Mouse (Mus musculus) urinary bladder, postnatal 36 days (tissue): Measurements from ENCODE around the gene Minpp1.

Source experiments
- DNase-seq, 2 experiments: peaks; one replicate each; pipeline ENCODE4 v3.0.0; 2022; ENCODE audit warnings: low spot score in 2 of 2, mixed read lengths in 1 of 2

Minpp1 gene

DNA sequence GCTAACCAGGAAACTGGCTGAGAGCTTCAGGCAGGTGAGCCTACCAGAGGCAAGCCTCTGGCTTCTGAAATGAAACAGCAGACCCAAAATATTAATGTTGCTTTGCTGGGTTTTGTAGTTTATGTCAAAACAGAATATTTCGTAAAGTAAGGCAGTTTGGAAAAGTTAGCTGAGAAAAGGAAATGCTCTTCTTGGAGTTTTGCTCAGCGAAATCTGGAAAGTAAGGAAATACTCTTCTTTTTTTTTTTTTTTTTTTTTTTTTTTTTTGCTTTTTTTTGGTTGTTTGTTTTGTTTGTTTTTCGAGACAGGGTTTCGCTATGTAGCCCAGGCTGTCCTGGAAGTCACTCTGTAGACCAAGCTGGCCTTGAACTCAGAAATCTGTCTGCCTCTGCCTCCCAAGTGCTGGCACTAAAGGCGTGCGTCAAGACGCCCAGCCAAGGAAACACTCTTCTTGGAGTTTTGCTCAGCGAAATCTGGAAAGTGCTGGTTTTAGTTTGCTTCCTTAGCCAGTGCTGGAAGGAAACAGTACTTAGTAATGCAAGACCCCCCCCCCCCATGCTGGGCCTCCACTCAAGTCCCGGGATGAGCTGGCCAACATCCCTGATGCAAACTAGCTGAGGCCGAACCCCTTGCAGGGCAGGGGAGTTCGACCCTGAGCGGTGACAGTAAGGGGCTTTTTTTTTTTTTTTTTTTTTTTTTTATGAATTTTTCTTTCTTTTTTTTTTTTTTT lies 3.8 kb downstream of the Minpp1 start:
- DNase-seq, result no peak

DNA sequence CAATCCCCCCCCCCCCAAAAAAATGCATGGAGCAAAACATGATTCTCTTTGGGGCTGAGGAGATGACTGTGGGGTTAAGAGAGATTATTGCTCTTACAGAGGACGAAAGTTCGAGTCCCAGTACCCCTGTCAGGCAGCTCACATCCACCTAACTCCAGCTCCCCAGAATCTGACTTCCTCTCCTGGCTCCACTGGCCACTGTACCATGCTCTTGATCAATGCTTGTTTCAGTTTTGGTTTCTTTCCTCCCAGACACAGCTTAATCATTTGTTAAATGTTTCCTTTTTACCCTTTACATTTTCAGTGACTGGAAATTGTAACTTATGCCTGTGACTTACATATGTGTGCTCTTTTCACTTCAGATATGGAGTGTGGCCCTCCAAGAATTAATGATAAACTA lies 5.4 kb downstream of the Minpp1 start:
- no peak for DNase-seq

DNA sequence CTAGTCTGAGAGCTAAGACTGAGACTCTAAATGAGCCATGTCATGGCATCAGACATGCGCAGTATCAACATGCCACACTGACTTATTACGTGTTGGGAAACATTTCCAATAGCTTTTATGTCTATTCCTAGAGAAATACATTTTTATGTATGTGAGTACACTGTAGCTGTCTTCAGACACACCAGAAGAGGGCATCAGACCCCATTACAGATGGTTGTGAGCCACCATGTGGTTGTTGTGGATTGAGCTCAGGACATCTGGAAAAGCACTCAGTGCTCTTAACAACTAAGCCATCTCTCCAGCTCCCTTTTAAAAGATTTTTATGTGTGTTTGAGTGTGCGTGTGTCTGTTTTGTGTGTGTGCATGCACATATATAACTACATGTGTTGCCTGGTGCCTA lies 6.8 kb downstream of the Minpp1 start:
- DNase-seq, result no peak

DNA sequence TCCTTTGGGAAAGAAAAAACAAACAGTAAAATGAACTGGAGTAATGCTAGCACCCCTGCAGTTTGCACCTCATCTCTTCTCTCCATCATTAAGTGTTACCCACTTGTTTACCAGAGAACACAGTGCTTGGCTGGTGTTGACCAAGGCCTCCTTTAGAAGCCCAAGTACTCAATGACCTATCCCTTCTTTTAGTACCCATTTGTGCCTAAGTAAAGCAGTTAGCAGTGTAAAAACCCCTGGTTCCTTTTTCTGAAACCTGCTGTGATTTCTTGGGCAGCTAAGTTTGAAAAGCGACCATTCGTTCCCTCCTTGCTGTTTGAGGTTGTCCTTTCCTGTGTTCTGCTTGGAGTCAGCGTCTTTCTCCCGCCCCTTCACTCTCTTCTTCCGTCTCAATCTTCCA lies 7.4 kb downstream of the Minpp1 start:
- no peak for DNase-seq

DNA sequence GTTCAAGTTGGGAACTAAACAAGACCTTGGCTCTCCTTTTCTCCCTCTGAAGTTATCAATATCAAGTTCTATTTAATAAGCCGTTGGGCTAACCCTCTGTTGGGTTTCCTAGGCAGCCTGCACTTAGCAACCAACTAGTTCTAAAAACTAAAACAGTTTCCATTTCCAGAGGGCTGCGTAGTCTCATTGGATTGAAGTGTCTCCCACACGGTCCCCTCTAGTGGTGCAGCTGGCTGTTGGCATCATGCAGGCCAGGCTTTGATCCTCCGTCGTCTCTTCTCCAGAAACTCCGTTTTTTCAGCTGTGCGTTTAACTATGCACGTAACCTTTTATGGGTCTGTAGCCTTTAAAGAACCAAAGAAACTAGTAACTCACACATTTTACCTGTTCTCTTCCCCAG lies 7.9 kb downstream of the Minpp1 start:
- DNase-seq, result no peak

DNA sequence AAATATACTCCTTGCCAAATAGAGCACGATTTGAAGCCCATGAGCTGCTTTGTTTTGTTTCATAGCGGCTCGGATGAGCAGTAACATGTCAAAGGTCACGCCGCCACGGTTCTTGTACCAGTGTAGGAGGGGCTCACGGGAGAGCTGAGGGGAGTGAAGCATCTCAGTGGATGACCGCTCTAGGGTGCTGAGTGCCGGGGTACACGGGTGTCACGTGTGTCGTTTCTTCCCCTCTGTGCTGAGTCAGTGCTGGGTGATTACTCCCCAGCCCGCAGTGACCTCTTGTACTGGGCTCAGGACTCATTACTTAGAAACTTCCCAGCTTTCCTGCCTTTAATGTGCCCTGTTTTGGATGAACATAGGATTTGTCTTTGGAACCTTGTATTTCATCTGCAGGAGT lies 9.0 kb downstream of the Minpp1 start:
- DNase-seq, result no peak

DNA sequence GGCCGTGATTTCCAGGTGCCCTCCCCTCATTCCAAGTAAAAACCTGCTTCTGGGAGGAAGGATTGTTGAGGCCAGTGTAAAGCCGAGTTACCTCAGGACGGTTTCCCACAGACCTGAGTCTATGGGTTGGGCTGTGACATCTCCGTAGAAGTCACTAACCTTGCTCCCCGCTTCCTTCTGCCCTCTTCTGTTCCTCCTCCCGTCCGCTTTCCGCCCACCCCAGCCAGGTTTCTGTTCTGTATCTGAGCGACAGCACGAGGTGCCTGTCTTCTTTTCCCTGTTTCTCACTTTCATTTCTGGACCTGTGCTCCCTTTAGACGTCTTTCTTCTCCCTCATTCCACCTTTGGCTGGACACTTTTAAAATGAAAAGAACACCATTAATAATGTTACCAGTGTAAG lies 9.5 kb downstream of the Minpp1 start:
- no peak for DNase-seq

DNA sequence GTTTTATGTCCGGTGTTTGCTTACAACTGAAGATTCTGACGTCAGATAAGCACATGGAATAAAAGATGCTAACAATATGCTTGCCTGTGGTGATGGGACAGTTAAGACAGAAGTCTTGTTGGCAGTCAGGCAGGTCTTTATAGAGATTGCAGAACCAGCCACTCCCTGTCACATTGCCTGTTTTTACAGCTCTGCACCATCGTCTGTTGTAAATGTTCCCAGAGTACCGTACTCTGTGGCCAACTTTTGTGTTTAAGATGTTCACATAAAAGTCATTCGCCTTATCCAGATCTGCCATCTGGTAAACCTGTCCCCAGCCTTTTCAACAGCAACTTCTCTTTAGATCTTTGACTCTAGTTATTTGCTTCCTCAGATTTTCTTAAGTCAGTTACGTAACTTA lies 11.8 kb downstream of the Minpp1 start:
- no peak for DNase-seq

DNA sequence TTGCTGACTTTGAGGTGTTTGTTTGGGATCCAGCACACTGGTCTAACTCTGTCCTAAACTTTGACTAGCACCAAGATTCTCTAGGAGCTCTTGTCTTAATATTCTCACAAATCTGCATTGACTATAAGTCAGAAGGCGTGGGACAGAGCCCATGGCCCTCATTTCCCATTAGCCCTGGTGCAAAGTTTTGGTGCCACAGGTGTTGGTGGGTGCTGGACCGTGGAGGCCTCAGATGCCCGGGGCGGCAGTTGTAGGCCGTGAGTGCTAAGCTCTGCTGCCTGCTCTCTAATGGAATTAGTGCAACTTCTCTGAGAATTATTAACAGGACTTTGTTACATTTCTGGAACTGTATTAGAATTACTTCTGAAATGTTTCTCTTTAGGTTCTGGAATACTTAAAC lies 12.4 kb downstream of the Minpp1 start:
- no peak for DNase-seq

DNA sequence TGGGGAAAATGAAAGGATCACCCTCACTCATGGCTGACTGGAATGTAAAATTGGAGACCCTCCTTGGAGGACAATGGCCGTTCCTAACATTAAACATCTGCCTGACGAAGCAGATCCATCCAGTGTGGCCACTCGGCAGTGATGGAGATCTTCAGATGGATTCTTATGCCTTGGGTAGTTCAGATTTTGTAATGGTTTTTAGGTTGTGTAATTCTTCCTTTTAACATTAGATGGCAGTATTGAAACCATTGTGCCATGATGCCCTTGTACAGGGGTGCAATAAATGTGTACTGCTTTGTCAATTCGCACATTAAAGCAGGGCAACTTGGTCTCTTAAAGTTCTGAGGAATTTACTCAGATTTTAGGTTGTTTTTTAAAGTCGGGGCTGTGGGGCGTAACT lies 15.8 kb downstream of the Minpp1 start:
- no peak for DNase-seq

DNA sequence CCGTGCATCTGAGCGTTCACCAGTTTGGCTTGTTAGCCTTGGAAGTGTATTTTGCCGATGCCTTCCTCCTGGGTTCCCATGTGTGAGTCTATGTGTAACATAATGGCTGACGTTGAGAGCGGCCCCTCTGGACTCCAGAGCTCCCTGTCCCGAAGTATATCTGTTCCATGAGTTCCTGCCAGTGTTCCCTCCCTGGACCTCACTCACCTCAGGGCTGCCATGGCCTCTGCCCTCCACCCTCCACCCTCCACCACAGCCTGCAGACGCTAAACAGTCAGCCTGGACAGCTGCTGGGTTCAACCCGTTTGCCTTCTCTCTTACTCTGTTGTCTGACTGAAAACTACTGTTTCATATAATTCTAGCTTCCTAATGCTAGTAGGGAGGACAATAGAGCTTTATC lies 20.5 kb downstream of the Minpp1 start:
- no peak for DNase-seq

DNA sequence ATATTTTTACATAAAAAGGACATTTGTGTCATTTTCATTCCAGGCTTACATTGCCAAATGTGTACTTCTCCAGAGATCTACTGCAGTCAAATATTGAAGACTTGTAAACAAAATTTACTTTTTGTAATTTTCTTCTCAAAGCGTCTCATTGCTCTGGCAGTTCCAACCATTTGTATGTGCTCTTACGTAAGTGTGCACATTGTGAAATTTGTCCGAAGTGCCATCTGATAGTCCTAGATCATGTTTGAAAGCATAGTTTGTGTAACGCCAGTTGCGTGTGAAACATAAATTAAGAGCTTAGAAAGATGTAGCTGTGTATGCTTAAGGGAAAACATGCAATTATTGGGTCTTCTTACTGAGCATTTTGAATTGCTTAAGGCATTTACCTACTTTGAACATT lies 20.9 kb downstream of the Minpp1 start:
- DNase-seq, result no peak

DNA sequence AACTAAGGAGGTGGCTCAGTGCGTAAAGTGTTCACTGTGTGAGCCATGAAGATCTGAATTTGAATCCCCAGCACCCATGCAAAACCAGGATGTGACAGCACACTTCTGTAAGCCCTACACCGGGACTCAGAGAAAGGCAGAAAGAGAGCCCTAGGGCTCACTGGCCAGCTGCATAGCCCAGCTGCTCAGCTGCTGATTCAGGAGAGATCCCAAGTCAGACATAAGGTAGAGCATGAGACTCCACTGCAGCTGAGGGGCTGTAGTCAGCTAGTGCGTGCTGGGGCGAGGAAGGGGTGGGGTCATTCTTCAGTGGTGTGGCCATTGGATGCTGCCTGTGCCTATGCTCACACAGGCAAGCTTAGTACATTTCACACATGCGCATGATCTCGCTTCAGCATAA lies 21.5 kb downstream of the Minpp1 start:
- no peak for DNase-seq

DNA sequence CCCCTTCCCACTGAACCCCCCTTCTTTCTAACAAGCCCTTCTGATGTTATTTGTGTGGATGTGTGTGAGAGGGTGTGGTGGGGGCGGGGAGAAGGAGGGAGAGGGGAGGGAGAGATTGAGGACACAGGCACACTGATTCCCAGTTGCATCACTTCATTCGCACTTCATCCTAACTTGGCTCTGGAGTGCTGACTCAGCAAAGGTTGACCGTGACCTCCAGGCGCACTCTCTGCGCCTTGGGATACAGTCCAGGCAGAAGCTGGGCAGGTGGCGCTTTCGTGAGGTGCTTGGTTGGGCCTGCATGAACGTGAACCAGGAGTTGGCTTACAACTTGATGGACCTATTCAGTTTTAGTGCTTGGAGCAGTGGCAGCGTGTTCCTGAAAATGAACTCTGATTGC lies 22.0 kb downstream of the Minpp1 start:
- peak in 1 of 2 experiments; percentile 6 for DNase-seq

DNA sequence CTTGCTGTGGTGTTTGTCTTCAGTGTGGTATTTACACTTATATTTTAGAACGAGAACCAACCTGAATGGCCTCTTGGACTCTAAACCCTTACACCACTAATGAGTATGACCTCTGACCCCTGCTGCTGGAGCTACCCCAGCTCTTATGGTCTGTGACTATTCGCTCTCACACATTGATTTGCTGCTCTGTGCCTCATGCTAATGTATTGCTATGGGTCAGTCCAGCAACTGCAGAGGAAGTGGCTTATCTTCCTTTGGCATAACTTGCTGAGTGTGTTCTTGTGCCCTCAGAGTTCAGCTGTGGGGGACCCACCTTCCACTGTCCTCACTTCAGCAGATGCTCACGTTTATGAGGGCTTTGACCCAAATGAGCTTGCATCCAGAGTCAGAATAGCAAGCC lies 24.7 kb downstream of the Minpp1 start:
- DNase-seq, result no peak

DNA sequence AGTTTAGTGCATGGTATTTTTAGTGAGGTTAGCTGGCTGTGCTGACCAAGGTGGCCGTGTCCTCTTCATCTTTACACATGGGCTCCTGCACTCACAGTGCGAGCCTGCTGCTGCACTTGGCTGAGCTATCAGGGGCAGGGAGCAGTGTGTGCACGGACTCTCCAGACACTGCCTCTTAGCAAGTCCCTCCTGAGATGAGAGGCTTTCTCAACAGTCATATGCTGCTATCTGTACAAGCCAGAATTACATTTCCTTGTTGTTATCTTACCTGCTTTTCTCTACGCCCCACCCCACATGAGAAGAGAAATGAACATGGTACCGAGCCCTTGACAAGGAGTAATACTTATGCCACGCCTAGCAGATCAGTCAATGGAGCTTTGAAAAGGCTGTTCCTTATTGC lies 25.4 kb downstream of the Minpp1 start:
- no peak for DNase-seq

DNA sequence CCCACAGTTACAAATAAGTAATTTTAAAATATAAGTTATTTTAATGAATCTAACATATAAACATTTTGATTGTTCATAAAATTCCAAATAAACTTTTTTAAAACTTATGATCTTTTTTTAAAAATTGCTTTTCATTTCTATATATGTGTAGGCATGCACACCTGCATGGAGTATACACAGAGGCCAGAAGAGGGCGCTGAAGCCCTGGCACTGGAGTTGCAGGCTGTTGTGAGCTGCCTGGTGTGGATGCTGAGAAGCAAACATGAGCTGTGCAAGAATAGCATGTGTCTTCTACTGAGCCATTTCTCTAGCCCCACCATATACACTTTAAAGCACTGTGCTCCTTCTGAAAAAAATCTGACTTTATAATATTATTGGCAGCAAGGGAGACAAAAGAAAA lies 26.9 kb downstream of the Minpp1 start:
- DNase-seq, result no peak

DNA sequence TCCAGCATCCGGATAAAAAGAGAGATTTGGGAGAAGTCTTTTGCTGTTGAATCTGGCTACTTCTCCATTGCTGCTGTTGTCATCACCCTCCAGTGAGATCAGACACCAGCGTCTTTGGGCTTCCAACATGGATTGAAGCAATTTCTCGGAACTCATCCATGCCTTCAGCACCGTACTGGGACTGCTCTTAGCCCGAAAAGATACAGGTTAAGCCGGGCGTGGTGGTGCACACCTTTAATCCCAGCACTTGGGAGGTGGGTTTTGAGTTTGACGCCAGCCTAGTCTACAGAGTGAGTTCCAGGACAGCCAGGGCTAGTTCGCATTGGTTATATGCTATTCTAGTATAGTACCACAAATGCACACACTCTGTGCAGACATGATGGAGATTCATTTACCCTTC lies 31.0 kb downstream of the Minpp1 start:
- DNase-seq, result no peak

DNA sequence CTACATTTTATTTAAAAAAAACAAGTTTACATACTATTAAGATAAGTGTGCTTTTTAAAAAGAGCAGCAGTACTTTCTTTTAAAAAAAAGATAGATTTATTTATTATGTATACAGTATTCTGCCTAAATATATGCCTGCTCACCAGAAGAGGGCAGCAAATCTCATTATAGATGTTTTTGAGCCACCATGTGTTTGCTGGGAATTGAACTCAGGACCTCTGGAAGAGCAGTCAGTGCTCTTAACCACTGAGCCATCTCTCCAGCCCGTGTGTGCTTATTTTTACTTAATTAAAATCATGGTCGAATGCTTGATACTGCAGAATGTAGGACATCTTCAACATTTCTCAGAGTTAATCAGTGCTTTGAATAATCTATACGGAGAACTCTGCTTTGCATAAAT lies 35.9 kb downstream of the Minpp1 start:
- DNase-seq, result no peak

DNA sequence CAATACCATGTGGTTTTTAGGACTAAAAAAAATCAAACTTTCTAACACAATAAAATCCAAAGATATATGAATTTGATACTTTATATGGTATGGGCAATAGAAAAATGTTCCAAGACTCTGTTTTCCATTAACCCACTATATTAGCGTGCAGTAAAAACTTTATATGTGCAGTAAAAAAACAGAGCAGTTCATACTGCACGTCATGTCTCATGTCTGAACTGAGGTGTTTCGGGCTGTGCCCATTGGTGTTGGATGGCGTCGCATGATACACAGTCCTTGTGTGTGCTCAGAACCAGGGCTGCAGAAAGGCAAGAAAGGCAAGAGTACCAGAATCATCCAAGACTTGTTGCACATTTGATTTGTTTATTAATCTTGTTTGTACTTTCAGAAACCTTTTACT lies 36.7 kb downstream of the Minpp1 start:
- no peak for DNase-seq

DNA sequence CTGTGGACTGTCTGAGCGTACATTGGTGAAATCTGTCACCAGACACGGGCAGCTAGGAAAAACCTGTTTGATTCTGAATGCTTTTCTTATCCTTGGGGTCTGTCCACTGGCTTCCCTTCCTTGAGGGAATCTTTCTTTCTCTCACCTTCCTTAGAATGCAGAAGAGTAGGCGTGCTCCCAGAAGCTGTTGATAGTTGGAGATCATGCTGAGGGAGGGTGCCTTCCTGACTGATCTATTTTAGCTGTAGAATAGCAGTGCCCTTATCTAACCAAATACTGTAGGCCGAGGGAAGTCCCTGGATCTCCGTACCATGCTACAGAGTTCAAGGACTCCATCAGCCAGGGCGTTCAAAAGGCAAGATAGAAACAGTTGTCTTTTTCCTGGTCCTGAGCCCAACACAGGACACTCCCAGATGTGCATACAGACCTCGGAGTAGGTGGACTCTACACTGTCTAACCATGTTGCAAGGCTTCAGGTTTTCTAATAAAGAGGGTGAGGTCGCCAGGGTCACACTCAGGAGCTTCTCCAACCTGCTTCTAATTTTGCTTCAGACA lies 37.3 kb downstream of the Minpp1 start:
- DNase-seq, result no peak

DNA sequence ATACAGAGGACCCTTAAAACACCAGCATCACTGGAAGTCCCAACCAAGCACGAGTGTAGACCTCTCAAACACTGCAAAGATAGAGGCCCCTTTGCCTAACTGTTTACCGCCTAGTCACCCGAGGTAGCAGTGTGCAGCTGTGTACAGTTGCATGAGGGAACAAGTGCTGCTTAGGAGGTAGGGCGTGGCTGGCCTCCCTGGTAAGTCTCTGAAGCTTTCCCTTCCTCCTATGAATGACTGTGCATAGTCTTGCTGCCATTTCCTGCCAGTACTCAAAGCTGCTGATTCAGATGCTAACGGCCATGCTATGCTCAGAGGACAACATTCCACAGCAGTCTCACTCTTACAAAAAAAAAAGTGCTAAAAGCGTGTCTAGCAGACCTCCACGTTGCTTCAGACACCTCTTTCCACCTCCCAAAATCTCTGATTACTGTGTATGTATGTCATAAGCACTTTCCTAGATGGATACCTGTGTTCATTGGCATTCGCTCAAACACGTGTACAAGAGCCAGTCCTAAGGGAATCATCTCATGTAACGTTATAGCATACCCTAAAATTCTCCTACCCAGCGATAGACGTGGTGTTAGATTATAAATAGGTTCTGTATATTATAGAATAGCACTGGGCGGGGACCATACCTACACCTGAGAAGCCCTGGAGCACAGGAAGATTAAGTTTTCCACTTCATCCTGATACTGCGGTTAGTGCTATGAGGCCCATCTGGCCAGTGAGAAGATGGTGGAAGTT lies 38.4 kb downstream of the Minpp1 start:
- no peak for DNase-seq

DNA sequence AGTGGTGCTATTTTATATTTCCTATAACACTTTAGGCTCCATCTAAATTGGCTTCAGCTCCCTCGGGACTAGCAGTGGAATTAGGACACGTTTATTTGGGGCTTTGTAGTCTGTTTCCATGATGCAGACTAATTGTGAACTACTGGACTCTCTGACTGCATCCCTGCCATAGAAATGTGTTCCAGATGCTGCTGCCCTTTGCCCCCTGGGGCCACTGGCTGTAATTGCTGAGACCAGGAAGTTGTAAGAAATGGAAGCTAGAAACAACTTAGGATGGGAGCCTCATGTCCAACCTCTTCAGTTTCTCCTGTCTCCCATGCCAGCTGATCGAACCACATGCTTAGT lies 38.9 kb downstream of the Minpp1 start:
- DNase-seq, result no peak

DNA sequence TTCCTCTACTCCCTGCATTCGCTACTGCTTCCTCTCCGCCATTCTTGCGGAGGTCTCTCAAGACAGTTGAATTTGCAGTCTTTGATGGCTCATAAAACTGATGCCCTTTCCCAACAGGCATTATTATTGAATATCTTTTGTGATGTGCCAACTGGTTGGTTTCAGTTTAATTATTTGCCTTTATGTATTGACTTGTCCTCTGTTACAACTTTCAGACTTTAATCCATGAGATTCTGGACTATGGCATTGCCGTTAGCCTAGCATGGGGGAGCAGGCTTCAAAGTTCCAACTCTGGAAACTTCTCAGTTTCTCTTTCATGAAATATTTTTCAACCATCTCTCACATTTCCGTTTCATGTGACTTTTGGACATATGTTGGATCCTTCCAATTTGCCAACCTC lies 41.6 kb downstream of the Minpp1 start:
- DNase-seq, result no peak
